Mouse (Mus musculus) lung, adult 2 months (tissue): ENCODE data around the gene Popdc2. TPM values are rescaled to one million over a fixed set of nuclear protein-coding genes. Genes with fewer than 3 reads are reported as not detected.

Experiments used
- DNase-seq: peaks from one replicate; pipeline ENCODE4 v3.0.0; 2022
- H3K4me1 ChIP-seq: fragments of 200-500 bp; 2 replicates; pipeline ENCODE4 v1.6.1; 2011; ENCODE audit warnings: low read length; ENCODE audit not compliant: control insufficient read depth, insufficient read depth
- H3K4me3 ChIP-seq: fragments of 200-500 bp; replicated peaks from 2 replicates; pipeline ENCODE3; 2011; ENCODE audit warnings: low read depth, mild to moderate bottlenecking, control low read depth, low read length; ENCODE audit errors: extremely low read depth
- CTCF ChIP-seq: fragments of 200-500 bp; IDR thresholded peaks from 2 replicates; pipeline ENCODE4 v1.5.1; 2011; ENCODE audit warnings: mild to moderate bottlenecking, low read length, control low read depth; ENCODE audit not compliant: insufficient read depth
- POLR2A ChIP-seq: fragments of 200-500 bp; IDR thresholded peaks from 2 replicates; pipeline ENCODE4 v1.6.1; 2011; ENCODE audit warnings: low read depth, mild to moderate bottlenecking, control low read depth, low read length, borderline replicate concordance; ENCODE audit errors: extremely low read depth
- WGBS: fragments of 180-500 bp; shearing (Covaris S2); methylation state at CpG from one replicate; pipeline ENCODE4 v1.1.7; 2018; 5-methylcytosine and 5-hydroxymethylcytosine counted together
- polyA plus RNA-seq: library from polyadenylated mRNA; depleted of rRNA; stranded (reverse); fragments of >200 nt; gene quantifications from 2 replicates; pipeline ENCODE4 v1.2.3, GENCODE M21; 2012

Gene Popdc2
- polyA plus RNA-seq, 1 experiment = 30.9 TPM

DNA sequence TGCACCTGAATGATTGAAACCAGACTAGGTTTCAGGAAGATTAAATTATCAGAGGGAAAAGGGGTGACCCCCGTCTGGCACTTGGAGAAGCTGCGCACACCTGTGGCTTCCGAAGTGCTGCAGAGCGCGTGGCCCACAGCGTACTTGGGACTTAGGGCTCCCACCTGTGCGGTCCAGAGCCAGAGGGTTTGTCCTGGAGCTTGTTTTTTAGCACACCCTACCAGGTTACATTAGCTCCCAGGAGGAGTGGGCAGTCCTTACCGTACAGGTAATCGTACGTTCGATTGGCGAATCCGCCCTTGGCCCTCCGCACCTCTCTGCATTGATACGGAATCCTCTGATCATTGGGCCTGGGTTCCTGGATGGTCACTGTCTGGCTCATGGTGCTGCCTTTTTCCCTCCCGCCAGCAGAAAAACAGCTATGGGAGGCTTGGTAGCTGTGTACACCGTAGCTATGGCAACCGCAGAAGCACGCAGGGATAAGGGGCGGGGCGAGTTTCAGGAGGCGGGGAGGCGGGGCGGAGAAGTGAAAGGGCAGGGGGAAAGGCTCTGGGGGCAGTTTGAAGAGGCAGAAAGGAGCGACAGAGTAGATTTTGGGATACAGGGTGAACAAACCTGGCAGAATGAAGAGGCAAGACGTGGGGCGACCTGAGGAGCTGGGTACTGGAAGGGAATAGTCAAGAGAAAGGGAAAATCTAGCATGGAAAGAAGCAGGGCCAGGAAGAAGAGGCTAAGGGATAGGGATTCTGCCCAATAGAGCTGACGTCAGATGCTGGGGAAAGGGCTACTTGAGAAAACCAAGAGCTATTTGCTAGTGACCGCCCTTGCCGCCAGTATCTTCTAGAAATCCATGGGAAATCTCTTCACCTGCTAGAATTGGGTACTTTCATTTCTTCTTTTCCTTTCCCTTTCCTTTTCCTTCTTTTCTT is 20.3 kb upstream of the Popdc2 start, which contains the start of gene Maats1:
Gene Maats1 (minus strand): TSS at position 748 of the 929 bp plus-strand sequence.
- TF ChIP-seq CTCF = no peak
- DNase-seq = peak; percentile 65

DNA sequence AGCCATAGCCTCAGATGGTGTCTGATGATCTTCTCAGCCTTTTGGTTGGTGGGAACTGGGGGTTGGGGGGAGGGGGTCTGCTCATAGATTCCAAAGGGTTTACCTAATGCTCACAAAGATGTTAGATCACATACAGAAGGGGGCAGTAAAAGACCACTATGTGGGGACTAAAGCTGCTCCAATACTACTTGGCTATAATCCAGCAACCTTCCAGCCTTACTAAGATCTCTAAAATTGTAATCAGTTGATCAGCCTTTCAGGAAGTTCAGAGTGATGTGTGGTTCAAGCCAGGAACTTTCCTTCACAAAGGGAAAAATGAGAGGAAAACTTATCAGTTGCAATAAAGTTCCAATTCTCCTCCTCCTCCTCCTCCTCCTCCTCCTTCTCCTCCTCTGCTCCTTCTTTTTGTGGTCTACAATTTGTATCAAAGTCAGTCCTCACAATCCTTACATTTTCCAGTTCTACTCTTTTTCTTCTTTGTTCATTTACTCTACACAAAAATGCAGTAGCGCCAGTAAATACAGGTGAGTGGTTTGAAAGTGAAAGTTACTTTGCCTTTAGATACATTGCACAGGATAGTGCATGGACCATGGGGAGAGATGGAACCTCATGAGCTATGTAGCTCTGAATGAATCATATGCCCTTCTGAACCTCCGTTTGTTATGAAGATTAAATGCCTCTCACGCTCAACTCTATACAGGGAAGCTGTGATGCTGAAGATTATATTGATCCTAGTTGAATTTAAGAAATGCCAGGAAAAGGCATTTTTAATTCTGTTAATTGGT is 16.9 kb upstream of the Popdc2 start:
- no peak for DNase-seq
- Histone ChIP-seq H3K4me3 (no peak overlapping the region), H3K4me1 (peaks cover 2% of the 10 kb centered on the region; the same call in 1 of the 2 replicates)
- WGBS = 68% methylated on average over 3 of the region's 3 CpGs
- no peak for TF ChIP-seq POLR2A
- 0 out of 2 replicates have a peak, but pooled peaks have one; percentile 3 for TF ChIP-seq CTCF

More for the DNA sequence above, 20.3 kb upstream of the Popdc2 start, which contains the start of gene Maats1:
- H3K4me1 ChIP-seq = 0 out of 2 replicates have a peak, but pooled peaks cover 2% of the 10 kb centered on the region
- H3K4me3 ChIP-seq = peak within 1 kb of the TSS; percentile 51
- 17% methylated on average over 30 of the region's 30 CpGs for WGBS

DNA sequence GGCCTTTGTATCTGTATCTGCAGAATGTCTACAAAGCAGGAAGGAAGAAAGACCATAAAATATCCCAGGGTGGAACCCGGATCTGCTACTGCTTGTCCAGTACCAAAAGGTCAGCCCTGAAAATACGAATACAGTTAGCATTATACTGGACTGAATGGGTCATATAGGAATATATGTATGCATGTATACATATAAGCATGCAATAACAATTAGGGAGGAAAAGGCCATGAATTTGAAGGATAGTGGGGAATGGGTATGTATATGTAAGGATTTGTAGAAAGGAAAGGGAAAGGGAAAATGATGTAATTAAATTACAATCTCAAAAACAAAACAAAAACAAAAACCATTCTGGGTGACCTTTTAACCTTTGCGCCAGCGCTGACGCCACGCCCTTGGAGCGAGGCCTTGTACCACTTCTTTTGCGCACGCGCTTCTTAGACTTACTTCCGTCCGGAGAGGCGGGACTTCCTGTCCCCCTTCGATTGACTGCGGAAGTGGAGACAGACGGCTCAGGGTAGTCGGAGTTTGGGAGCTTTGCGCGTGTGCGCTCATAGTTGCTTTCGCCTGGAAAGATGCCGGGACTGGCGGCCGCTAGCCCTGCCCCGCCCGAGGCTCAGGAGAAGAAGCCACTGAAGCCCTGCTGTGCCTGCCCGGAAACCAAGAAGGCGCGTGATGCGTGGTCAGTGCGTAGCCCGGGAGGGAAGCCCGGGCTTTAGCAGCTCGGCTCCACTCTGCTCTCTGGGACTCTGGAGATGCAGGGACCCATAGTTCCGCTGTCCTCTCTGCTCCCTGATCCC is 15.3 kb upstream of the Popdc2 start, which contains the start of the genes Cox17 and Gm21987:
Gene Cox17 (plus strand): TSS at position 463 of the 797 bp plus-strand sequence.
Gene Gm21987 (plus strand): TSS at position 512 of the 797 bp plus-strand sequence.
- WGBS = 3% methylated on average over 35 of the region's 35 CpGs
- peak; percentile 92 for DNase-seq
- Histone ChIP-seq H3K4me1 (peaks cover 2% of the 10 kb centered on the region; the same call in 1 of the 2 replicates), H3K4me3 (peak within 1 kb of the TSS; percentile 86)
- TF ChIP-seq POLR2A = peak; percentile 95
- no peak for TF ChIP-seq CTCF

DNA sequence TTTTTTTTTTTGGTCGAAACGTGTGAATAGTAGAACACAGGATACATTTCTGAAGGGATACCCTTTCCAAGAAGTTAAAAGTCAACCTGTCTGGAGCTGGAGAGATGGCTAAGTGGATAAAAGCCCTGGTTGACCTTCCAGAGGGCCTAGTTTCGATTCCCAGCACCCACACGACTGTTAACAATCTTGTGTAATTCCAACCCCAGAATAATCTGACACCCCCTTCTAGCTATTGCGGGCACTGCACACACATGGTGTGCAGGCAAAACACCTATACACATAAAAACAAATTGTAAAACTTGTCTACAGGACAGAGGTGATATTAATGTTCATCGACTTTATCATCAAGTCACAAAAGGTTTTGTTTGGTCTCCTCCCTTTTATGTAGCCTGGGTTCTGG is 14.4 kb upstream of the Popdc2 start:
- Histone ChIP-seq H3K4me3 (no peak overlapping the region), H3K4me1 (no peaks in the 10 kb centered on the region; the same call in 1 of the 2 replicates)
- TF ChIP-seq CTCF = no peak
- TF ChIP-seq POLR2A = no peak
- DNase-seq = no peak
- WGBS = 51% methylated on average over 6 of the region's 6 CpGs

DNA sequence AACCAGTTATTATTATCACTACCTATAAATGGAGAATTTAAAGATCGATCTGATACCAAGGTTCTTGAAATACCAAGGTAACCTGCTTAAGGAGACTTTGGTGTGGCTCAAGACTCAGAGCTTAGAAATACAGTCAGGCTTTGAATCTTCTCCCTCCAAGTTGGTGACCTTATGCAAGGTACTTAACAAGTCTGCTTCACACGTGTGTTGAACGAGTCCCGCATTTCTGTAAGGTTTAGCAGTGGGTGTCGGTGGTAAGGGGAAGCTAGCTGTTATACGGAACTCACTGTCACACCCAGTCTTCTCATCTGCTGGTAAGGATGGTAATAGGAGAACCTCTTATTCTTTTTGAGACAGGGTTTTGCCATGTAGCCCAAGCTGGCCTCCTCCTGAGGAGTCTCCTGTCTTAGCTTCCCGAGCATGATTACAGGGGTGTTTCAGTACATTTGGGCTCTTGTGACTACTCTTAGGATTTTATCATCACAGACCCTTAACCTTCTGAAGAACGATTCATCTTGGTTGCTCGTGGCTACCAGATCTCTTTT is 13.7 kb upstream of the Popdc2 start:
- Histone ChIP-seq H3K4me3 (no peak overlapping the region), H3K4me1 (no peaks in the 10 kb centered on the region; the same call in 1 of the 2 replicates)
- WGBS = 68% methylated on average over 9 of the region's 9 CpGs
- TF ChIP-seq POLR2A (no peak), CTCF (no peak)
- DNase-seq = no peak

DNA sequence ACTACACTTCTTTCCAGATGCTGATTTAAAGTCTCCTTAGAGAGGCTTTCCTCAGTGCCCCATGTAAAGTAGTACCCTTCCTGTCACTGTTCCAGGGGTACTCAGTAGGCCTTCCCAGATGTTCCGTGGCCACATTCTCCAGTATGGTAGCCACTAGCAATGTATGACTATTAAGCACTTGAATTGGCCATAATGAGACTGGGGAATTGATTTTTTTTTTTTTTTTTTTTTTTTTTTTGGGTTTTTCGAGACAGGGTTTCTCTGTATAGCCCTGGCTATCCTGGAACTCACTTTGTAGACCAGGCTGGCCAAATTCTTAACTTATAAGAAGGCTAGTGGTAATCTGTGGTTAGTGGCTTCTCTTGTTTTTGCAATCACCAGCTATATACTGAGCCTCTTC is 12.1 kb upstream of the Popdc2 start:
- DNase-seq = no peak
- TF ChIP-seq CTCF (no peak), POLR2A (no peak)
- WGBS = 78% methylated on average over 2 of the region's 2 CpGs
- no peak overlapping the region for H3K4me3 ChIP-seq
- no peaks in the 10 kb centered on the region; the same call in 1 of the 2 replicates for H3K4me1 ChIP-seq

DNA sequence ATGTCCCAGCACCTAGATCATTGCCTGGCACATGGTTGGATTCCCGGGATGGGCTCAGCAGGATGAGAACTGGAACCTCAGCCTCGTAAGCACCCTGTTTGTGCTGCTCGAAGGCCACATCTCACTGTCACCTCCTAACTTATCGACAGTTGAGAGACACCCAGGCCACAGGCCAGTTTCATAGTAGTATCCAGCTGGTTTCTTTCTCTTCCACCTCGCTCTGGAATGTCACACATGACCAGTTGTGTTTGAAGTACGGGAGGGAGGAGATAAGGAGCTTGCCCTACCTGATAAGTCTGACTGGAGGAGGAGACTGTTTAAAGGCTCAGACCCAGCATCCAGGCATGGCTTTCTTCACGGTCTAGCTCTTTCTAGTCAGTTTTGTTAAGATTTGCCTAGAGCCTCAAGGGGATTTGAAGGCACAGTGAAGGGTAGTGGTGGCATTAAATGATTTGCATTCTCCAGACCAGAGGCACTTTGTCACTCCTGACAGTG is 11.6 kb upstream of the Popdc2 start:
- no peak overlapping the region for H3K4me3 ChIP-seq
- no peaks in the 10 kb centered on the region; the same call in 1 of the 2 replicates for H3K4me1 ChIP-seq
- peak; percentile 18 for DNase-seq
- 38% methylated on average over 7 of the region's 7 CpGs for WGBS
- TF ChIP-seq CTCF (no peak), POLR2A (no peak)

DNA sequence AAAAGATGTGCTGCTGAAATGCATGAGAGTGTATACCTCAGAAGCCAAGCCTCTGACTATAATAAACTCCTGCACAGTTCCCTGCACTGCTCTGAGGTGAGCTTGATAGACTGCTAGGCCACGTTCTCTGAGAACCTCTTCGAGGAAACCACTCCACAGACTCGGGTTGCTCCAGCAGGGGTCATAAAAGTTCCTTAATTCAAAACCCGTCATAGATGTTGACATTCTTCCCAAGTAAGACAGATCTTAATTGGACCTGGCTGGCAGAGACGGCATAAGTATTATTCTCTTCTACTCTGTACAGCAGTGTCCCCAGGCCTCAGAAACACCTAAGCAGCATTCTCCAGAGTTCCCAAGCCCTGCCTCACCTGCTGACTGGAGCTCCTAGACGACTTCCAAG is 11.1 kb upstream of the Popdc2 start:
- no peak for TF ChIP-seq POLR2A
- TF ChIP-seq CTCF = no peak
- WGBS = 50% methylated on average over 6 of the region's 6 CpGs
- H3K4me1 ChIP-seq = no peaks in the 10 kb centered on the region; the same call in 1 of the 2 replicates
- no peak overlapping the region for H3K4me3 ChIP-seq
- no peak for DNase-seq
